Mouse (Mus musculus) stomach, embryonic 14.5 days (tissue): Measurements from ENCODE around the gene Ccdc117. TPM values are rescaled to one million over a fixed set of nuclear protein-coding genes. Genes with fewer than 3 reads are reported as not detected.
"Not testable (repeated sequence)": the region's sequence is repeated elsewhere in the genome, so short reads cannot be mapped to it uniquely, and the experiment has no call there.

Source experiments
- ATAC-seq: fragments of 200-750 bp; cut with Nextera tagmentation; 2 replicates; pipeline ENCODE4 v1.8.0; 2017; ENCODE audit warnings: low read depth, moderate TSS enrichment; ENCODE audit not compliant: insufficient number of reproducible peaks, insufficient read depth, low FRiP score
- H3K27ac ChIP-seq: fragments of 300-500 bp; sonication (generic); 2 replicates; pipeline ENCODE4 v1.5.1; 2014; ENCODE audit warnings: mild to moderate bottlenecking, low read length, moderate library complexity, mixed read lengths
- H3K27me3 ChIP-seq: fragments of 300-500 bp; sonication (generic); 2 replicates; pipeline ENCODE4 v1.6.1; 2014; ENCODE audit warnings: low read length, control low read depth, mixed read lengths; ENCODE audit not compliant: control insufficient read depth, insufficient read depth
- H3K36me3 ChIP-seq: fragments of 300-500 bp; sonication (generic); 2 replicates; pipeline ENCODE4 v1.6.1; 2014; ENCODE audit warnings: mild to moderate bottlenecking, control low read depth, low read length, moderate library complexity, mixed read lengths; ENCODE audit not compliant: control insufficient read depth, insufficient read depth
- H3K4me1 ChIP-seq: fragments of 300-500 bp; sonication (generic); 2 replicates; pipeline ENCODE4 v1.6.1; 2014; ENCODE audit warnings: low read length, control low read depth, mixed read lengths; ENCODE audit not compliant: control insufficient read depth, insufficient read depth
- H3K4me2 ChIP-seq: fragments of 300-500 bp; sonication (generic); replicated peaks from 2 replicates; pipeline ENCODE4 v1.6.1; 2014; ENCODE audit warnings: low read depth, low read length, control low read depth
- H3K4me3 ChIP-seq: fragments of 300-500 bp; sonication (generic); 2 replicates; pipeline ENCODE4 v1.5.1; 2014; ENCODE audit warnings: low read depth, low read length, control low read depth
- H3K9ac ChIP-seq: fragments of 300-500 bp; sonication (generic); replicated peaks from 2 replicates; pipeline ENCODE4 v1.6.1; 2014; ENCODE audit warnings: low read depth, mild to moderate bottlenecking, control low read depth, low read length, moderate library complexity, mixed read lengths
- H3K9me3 ChIP-seq: fragments of 300-500 bp; sonication (generic); 2 replicates; pipeline ENCODE4 v1.6.1; 2016; ENCODE audit warnings: low read depth, low read length, control low read depth; ENCODE audit not compliant: control insufficient read depth
- WGBS: fragments of 180-500 bp; shearing (Covaris S2); extraction: QIAGEN DNeasy Blood & Tissue Kit; methylation state at CpG from one replicate; pipeline ENCODE4 v1.1.7; 2014; 5-methylcytosine and 5-hydroxymethylcytosine counted together
- polyA plus RNA-seq: library from polyadenylated mRNA; unstranded; fragments of >200 nt; fragmentation: Nextera tagmentation; extraction: Ambion mirVana; gene quantifications from 2 replicates; pipeline ENCODE4 v1.2.1, GENCODE M21; 2014

The Ccdc117 gene
- polyA plus RNA-seq, 1 experiment from 2014 or later = 19.4 TPM

- Histone ChIP-seq H3K4me1 (no peaks in the 10 kb centered on the region), H3K27ac (no peak overlapping the region), H3K4me3 (no peak overlapping the region), H3K27me3 (no peaks in the 10 kb centered on the region), H3K36me3 (no peaks in the 10 kb centered on the region), H3K4me2 (no peak overlapping the region), H3K9ac (no peak overlapping the region), H3K9me3 (no peaks in the 10 kb centered on the region)
- 63% methylated on average over 6 of the region's 6 CpGs for WGBS
- no peak for ATAC-seq
Observed at GRCm38 (mm10) chr11:5563898-5564297, 21.9 kb upstream of the Ccdc117 start.

- H3K27me3 ChIP-seq = no peaks in the 10 kb centered on the region
- 23% methylated on average over 9 of the region's 9 CpGs for WGBS
- H3K27ac ChIP-seq = no peak overlapping the region
- H3K9me3 ChIP-seq = no peaks in the 10 kb centered on the region
- H3K4me2 ChIP-seq = no peak overlapping the region
- H3K36me3 ChIP-seq = no peaks in the 10 kb centered on the region
- no peaks in the 10 kb centered on the region for H3K4me1 ChIP-seq
- H3K9ac ChIP-seq = no peak overlapping the region
- no peak for ATAC-seq
- H3K4me3 ChIP-seq = no peak overlapping the region
Observed at GRCm38 (mm10) chr11:5562625-5563268, 20.8 kb upstream of the Ccdc117 start.

GRCm38 (mm10) chr11:5560273-5560672, 18.3 kb upstream of the Ccdc117 start:
- Histone ChIP-seq H3K27me3 (no peaks in the 10 kb centered on the region), H3K4me2 (no peak overlapping the region), H3K9ac (no peak overlapping the region), H3K4me3 (no peak overlapping the region), H3K36me3 (no peaks in the 10 kb centered on the region), H3K9me3 (no peaks in the 10 kb centered on the region), H3K27ac (no peak overlapping the region), H3K4me1 (no peaks in the 10 kb centered on the region)
- ATAC-seq = no peak
- WGBS = 53% methylated on average over 3 of the region's 3 CpGs

GRCm38 (mm10) chr11:5551931-5552330, 9.9 kb upstream of the Ccdc117 start:
- H3K9ac ChIP-seq = no peak overlapping the region
- ATAC-seq = no peak
- H3K4me1 ChIP-seq = no peaks in the 10 kb centered on the region
- no peak overlapping the region for H3K4me3 ChIP-seq
- WGBS = 71% methylated on average over 1 of the region's 1 CpGs
- H3K27me3 ChIP-seq = no peaks in the 10 kb centered on the region
- no peak overlapping the region for H3K4me2 ChIP-seq
- H3K27ac ChIP-seq = no peak overlapping the region
- H3K36me3 ChIP-seq = no peaks in the 10 kb centered on the region
- H3K9me3 ChIP-seq = no peaks in the 10 kb centered on the region

GRCm38 (mm10) chr11:5551430-5551829, 9.4 kb upstream of the Ccdc117 start:
- Histone ChIP-seq H3K9ac (no peak overlapping the region), H3K9me3 (no peaks in the 10 kb centered on the region), H3K27ac (no peak overlapping the region), H3K4me1 (no peaks in the 10 kb centered on the region), H3K27me3 (no peaks in the 10 kb centered on the region), H3K36me3 (no peaks in the 10 kb centered on the region), H3K4me3 (no peak overlapping the region), H3K4me2 (no peak overlapping the region)
- ATAC-seq = no peak
- 81% methylated on average over 5 of the region's 5 CpGs for WGBS

- Histone ChIP-seq H3K27me3 (no peaks in the 10 kb centered on the region), H3K9me3 (no peaks in the 10 kb centered on the region), H3K4me1 (no peaks in the 10 kb centered on the region), H3K27ac (no peak overlapping the region), H3K9ac (no peak overlapping the region), H3K36me3 (no peaks in the 10 kb centered on the region), H3K4me3 (no peak overlapping the region), H3K4me2 (no peak overlapping the region)
- WGBS = 81% methylated on average over 3 of the region's 3 CpGs
- ATAC-seq = no peak
Observed at GRCm38 (mm10) chr11:5546693-5547092, 4.7 kb upstream of the Ccdc117 start.

- H3K9me3 ChIP-seq = no peaks in the 10 kb centered on the region
- no peaks in the 10 kb centered on the region for H3K27me3 ChIP-seq
- H3K4me2 ChIP-seq = no peak overlapping the region
- H3K4me1 ChIP-seq = peaks cover 4% of the 10 kb centered on the region
- no peak for ATAC-seq
- H3K36me3 ChIP-seq = no peaks in the 10 kb centered on the region
- 78% methylated on average over 4 of the region's 4 CpGs for WGBS
- H3K4me3 ChIP-seq = no peak overlapping the region
- H3K27ac ChIP-seq = no peak overlapping the region
- H3K9ac ChIP-seq = no peak overlapping the region
Observed at GRCm38 (mm10) chr11:5545457-5545856, 3.5 kb upstream of the Ccdc117 start.

- WGBS = 92% methylated on average over 1 of the region's 1 CpGs
- H3K4me2 ChIP-seq, H3K4me1 ChIP-seq, H3K36me3 ChIP-seq, H3K27me3 ChIP-seq, H3K9ac ChIP-seq, ATAC-seq, H3K9me3 ChIP-seq, H3K4me3 ChIP-seq, H3K27ac ChIP-seq: not testable (repeated sequence)
Observed at GRCm38 (mm10) chr11:5544709-5545108, 2.7 kb upstream of the Ccdc117 start.

- H3K4me3 ChIP-seq = no peak overlapping the region
- H3K4me1 ChIP-seq = peaks cover 15% of the 10 kb centered on the region
- no peak overlapping the region for H3K4me2 ChIP-seq
- no peak overlapping the region for H3K27ac ChIP-seq
- no peaks in the 10 kb centered on the region for H3K27me3 ChIP-seq
- WGBS = 73% methylated on average over 1 of the region's 1 CpGs
- no peak for ATAC-seq
- H3K36me3 ChIP-seq = peaks cover 13% of the 10 kb centered on the region
- H3K9me3 ChIP-seq = no peaks in the 10 kb centered on the region
- no peak overlapping the region for H3K9ac ChIP-seq
Observed at GRCm38 (mm10) chr11:5543281-5543680, 1.3 kb upstream of the Ccdc117 start.
